Mouse (Mus musculus) testis, adult 2 months (tissue): ENCODE data around the gene Arhgdia. TPM values are rescaled to one million over a fixed set of nuclear protein-coding genes. Genes with fewer than 3 reads are reported as not detected.
A peak's percentile ranks its signal among the peaks of the same experiment; 100 is the strongest.
"Not testable (repeated sequence)": the region's sequence is repeated elsewhere in the genome, so short reads cannot be mapped to it uniquely, and the experiment has no call there.

Experiments used
- H3K27ac ChIP-seq: fragments of 200-500 bp; 2 replicates; pipeline ENCODE4 v1.5.1; 2012; ENCODE audit warnings: low read depth, low read length; ENCODE audit not compliant: control insufficient read depth, insufficient read depth
- H3K27me3 ChIP-seq: fragments of 200-500 bp; 2 replicates; pipeline ENCODE4 v1.6.1; 2012; ENCODE audit warnings: mild to moderate bottlenecking, low read length, moderate library complexity; ENCODE audit not compliant: control insufficient read depth, insufficient read depth
- H3K36me3 ChIP-seq: fragments of 200-500 bp; 2 replicates; pipeline ENCODE4 v1.6.1; 2012; ENCODE audit warnings: mild to moderate bottlenecking, low read length; ENCODE audit not compliant: control insufficient read depth, insufficient read depth
- H3K4me1 ChIP-seq: fragments of 200-500 bp; 2 replicates; pipeline ENCODE4 v1.6.1; 2012; ENCODE audit warnings: low read length; ENCODE audit not compliant: control insufficient read depth, insufficient read depth
- H3K4me3 ChIP-seq: fragments of 200-500 bp; 2 replicates; pipeline ENCODE4 v1.5.1; 2012; ENCODE audit warnings: low read depth, mild to moderate bottlenecking, low read length, moderate library complexity, mixed read lengths; ENCODE audit not compliant: control insufficient read depth
- CTCF ChIP-seq: fragments of 200-500 bp; IDR thresholded peaks from 2 replicates; pipeline ENCODE4 v1.5.1; 2012; ENCODE audit warnings: low read depth, mild to moderate bottlenecking, inconsistent platforms, low read length, moderate library complexity; ENCODE audit not compliant: control insufficient read depth, insufficient read depth, insufficient replicate concordance
- POLR2A ChIP-seq: fragments of 200-500 bp; IDR thresholded peaks from 2 replicates; pipeline ENCODE4 v1.6.1; 2012; ENCODE audit warnings: low read depth, mild to moderate bottlenecking, inconsistent platforms, low read length, moderate library complexity; ENCODE audit not compliant: control insufficient read depth
- polyA plus RNA-seq: library from polyadenylated mRNA; depleted of rRNA; stranded (reverse); fragments of >200 nt; gene quantifications from 2 replicates; pipeline ENCODE4 v1.2.3, GENCODE M21; 2012

Arhgdia gene
- polyA plus RNA-seq, 1 experiment, result 94.7 TPM

DNA sequence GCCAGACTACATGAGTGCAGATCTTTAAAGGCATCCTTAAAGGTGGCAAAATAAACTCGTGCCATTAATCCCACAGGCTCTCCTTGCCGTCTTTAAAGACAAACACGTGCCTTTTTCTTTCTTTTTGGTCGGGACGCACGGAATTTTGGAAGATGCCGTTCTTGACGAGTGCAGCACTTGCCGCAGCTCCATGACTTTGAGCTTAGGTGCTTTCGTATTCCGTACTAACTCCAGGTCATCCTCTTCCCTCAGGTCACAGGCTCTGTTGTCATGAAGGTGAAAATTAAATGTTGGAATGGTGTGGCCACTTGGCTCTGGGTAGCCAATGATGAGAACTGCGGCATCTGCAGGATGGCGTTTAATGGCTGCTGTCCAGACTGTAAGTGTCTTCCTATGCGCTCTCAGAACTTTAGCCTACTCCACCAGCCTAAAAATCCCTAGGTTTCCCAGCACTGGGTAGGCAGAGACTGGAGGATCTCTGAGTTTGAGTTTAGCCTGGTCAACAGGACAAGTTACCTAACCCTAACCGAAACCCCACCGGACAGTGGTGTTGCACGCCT is 17.6 kb upstream of the Arhgdia start:
- TF ChIP-seq POLR2A (no peak), CTCF (no peak)
- peaks cover 4% of the 10 kb centered on the region; the same call in 1 of the 2 replicates for H3K36me3 ChIP-seq

GRCm38 (mm10) chr11:120598283-120598989 is 17.0 kb upstream of the Arhgdia start, which contains the start of the genes Alyref and Anapc11:
Gene Alyref, minus strand, starts transcription at chr11:120598365.
Gene Anapc11, plus strand, starts transcription at chr11:120598421.
- H3K27ac ChIP-seq, result peak within 1 kb of the TSS; percentile 89
- H3K36me3 ChIP-seq, result peaks cover 4% of the 10 kb centered on the region; the same call in 1 of the 2 replicates
- H3K4me3 ChIP-seq, result peak within 1 kb of the TSS; percentile 93
- peaks cover 12% of the 10 kb centered on the region for H3K4me1 ChIP-seq
- peak; percentile 72 for TF ChIP-seq POLR2A
- TF ChIP-seq CTCF, result no peak
- H3K27me3 ChIP-seq, result no peaks in the 10 kb centered on the region

More for the DNA sequence above, 17.6 kb upstream of the Arhgdia start:
- Histone ChIP-seq H3K27me3 (no peaks in the 10 kb centered on the region), H3K4me3 (peak overlapping the region; percentile 93), H3K27ac (peak overlapping the region; percentile 89; the same call in 1 of the 2 replicates), H3K4me1 (peaks cover 12% of the 10 kb centered on the region)

DNA sequence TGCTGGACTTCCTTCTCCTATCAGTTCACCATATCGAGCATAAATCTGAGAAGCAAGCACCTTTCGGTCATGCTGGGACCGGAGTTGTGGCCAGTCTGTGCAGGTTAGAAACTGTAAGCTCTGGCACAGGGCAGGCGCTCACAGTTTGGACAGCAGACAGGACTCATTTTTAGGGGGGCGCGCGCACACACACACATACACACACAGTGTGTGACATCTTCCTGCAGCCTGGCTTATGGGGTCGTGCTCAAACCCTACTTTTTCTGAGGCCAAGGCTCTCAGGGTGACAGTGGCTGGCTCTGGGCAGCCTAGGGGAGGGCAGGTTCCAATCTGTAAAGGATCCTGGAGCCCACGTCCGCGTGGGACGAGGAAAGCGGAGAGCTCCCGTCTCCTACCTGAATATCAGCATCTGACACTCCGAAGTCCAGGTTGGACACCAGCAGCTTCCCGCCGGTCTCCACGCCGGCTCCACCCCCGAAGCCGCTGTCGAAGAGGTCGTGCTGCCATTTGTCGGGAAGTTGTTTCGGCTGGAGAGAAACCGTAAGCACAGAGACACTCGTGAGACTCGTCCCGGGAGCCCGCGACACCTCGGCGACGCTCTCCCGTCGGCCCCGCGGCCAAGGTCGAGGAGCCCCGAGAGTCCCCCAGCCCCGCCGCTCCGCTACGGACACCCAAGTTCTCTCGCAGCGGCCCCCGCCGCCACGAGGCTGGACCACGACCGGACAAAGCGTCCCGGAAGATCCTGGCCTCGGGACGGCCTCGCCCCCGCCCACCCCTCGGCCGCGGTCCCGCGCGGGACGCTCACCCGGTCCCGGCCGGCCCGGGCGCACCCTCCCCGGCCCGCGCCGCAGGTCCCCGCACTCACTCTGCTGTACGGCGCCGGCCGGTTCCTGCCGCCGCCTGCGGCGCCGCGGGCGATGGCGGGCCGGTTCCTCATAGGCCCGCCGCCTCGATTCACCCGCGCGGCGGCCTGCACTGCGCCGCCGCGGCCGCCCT is 16.1 kb upstream of the Arhgdia start:
- Histone ChIP-seq H3K36me3 (peaks cover 2% of the 10 kb centered on the region; the same call in 1 of the 2 replicates), H3K4me1 (peaks cover 12% of the 10 kb centered on the region), H3K27me3 (no peaks in the 10 kb centered on the region), H3K27ac (peak overlapping the region; percentile 75), H3K4me3 (peak overlapping the region; percentile 93)
- TF ChIP-seq CTCF (no peak), POLR2A (no peak)

DNA sequence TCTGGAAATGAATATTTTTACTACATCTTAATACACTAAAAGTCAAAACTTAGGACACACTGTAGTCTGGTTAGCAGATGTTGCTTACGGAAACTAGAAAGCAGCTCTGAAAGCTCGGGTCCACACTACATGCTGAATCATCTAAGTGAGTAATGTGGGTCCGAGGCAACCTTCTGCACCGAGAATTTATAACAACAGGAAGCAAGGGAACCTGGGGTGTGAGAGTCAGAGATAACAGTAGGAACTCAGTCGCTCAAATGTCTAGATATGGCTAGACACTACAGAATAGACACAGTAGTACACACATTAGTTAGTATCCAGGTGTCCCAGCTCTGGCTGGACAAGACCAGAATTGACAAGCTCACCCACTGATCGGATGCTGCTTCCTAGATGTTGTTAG is 7.1 kb upstream of the Arhgdia start:
- no peak overlapping the region for H3K4me3 ChIP-seq
- H3K36me3 ChIP-seq, result peaks cover 4% of the 10 kb centered on the region
- H3K27ac ChIP-seq, result no peak overlapping the region
- H3K27me3 ChIP-seq, result no peaks in the 10 kb centered on the region
- TF ChIP-seq CTCF, result no peak
- no peak for TF ChIP-seq POLR2A
- no peaks in the 10 kb centered on the region for H3K4me1 ChIP-seq

DNA sequence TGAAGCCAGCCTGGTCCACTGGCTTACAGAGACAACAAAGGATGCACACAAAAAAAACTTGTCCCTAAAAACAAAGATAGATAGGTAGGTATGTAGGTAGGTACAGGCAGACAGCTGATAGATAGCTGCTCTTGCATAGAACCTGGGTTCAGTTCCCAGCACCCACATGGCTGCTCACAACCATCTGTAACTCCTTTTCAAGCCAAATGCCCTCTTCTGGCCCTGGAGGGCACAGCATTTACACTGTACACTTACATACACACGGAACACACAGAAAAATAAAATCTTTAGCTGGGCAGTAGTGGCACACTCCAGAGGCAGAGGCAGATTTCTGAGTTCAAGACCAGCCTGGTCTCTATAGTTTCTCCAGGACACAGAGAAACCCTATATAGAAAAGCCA is 2.5 kb upstream of the Arhgdia start:
- peaks cover 18% of the 10 kb centered on the region for H3K4me1 ChIP-seq
- no peak overlapping the region for H3K4me3 ChIP-seq
- H3K27me3 ChIP-seq, result no peaks in the 10 kb centered on the region
- TF ChIP-seq CTCF, result no peak
- no peak for TF ChIP-seq POLR2A
- H3K27ac ChIP-seq, result no peak overlapping the region
- peaks cover 3% of the 10 kb centered on the region for H3K36me3 ChIP-seq

- peaks cover 18% of the 10 kb centered on the region for H3K4me1 ChIP-seq
- not testable (repeated sequence) for H3K27ac ChIP-seq, H3K27me3 ChIP-seq, H3K4me3 ChIP-seq, H3K36me3 ChIP-seq
Observed at GRCm38 (mm10) chr11:120582982-120583293, 1.5 kb upstream of the Arhgdia start.

GRCm38 (mm10) chr11:120582268-120582981 is 1.0 kb upstream of the Arhgdia start:
- peaks cover 3% of the 10 kb centered on the region; the same call in 1 of the 2 replicates for H3K36me3 ChIP-seq
- no peaks in the 10 kb centered on the region for H3K27me3 ChIP-seq
- TF ChIP-seq CTCF, result no peak
- no peak for TF ChIP-seq POLR2A
- peaks cover 18% of the 10 kb centered on the region for H3K4me1 ChIP-seq
- H3K4me3 ChIP-seq, result peak overlapping the region; percentile 90
- peak overlapping the region; percentile 94 for H3K27ac ChIP-seq
